Mouse (Mus musculus) liver, adult 2 months (tissue): ENCODE measurements at regions not wholly inside any gene's neighbourhood (a gene's known extent, or its start where the extent isn't known, plus 50 kb on each side); places are given as distances from the start of the nearest gene placed in this dataset.

ENCODE experiments used
- CTCF ChIP-seq: fragments of 200-500 bp; IDR thresholded peaks from 2 replicates; pipeline ENCODE4 v1.5.1; 2011; ENCODE audit warnings: low read depth, low read length, control low read depth
- POLR2A ChIP-seq: fragments of 200-500 bp; IDR thresholded peaks from 2 replicates; pipeline ENCODE4 v1.6.1; 2011; ENCODE audit warnings: low read length, control low read depth; ENCODE audit not compliant: insufficient read depth; ENCODE audit errors: extremely low read depth

DNA sequence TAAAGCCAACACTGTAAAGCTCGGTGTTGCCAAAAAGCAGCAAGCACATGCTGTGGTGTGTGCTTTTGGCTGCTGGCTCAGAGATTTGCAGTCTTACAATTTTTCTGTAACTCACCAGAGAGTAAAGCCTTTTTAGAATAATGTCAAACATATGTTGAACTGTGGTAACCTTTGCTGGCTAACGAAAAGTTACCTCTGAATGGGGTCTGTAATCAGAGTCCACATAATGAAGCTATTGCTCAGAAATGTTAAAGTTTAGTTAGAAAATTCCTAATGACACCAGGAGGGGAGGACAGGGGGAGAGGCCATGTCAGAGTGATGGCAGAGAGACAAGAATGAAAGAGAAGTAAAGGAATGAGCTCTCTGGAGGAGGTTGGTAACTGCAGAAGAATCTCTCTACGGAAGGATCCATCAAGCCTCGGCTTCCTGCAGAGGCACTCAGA is 103.1 kb upstream of the Marcks start:
- TF ChIP-seq POLR2A (no peak), CTCF (no peak)
